Mouse (Mus musculus) layer of hippocampus, postnatal 25 days (tissue): ENCODE results near the gene Hif3a. TPM values are rescaled to one million over a fixed set of nuclear protein-coding genes. Genes with fewer than 3 reads are reported as not detected.

Source experiments
- DNase-seq, 2 experiments: peaks; one replicate each; pipeline ENCODE4 v3.0.0; 2022; ENCODE audit warnings: mixed read lengths in 2 of 2, low spot score in 1 of 2; ENCODE audit errors: extremely low spot score in 1 of 2
- total RNA-seq, 2 experiments: library from RNA; stranded (reverse); gene quantifications; 2 replicates each; pipeline ENCODE4 v1.2.3; 2021

Hif3a gene
- total RNA-seq, 2 experiments from 2014 or later = 4.1 to 9.1 TPM

- peak in 1 of 2 experiments; percentile 51 for DNase-seq
Observed at GRCm38 (mm10) chr7:17058071-17058689, 4.0 kb downstream of the Hif3a start.

GRCm38 (mm10) chr7:17056601-17057523 is 5.4 kb downstream of the Hif3a start:
- peak; percentile 33 to 44 for DNase-seq

- peak; percentile 76 to 83 for DNase-seq
Observed at GRCm38 (mm10) chr7:17056081-17056581, 6.1 kb downstream of the Hif3a start.

GRCm38 (mm10) chr7:17055287-17055946 is 6.8 kb downstream of the Hif3a start:
- no peak for DNase-seq

GRCm38 (mm10) chr7:17054325-17054989 is 7.8 kb downstream of the Hif3a start:
- no peak for DNase-seq

GRCm38 (mm10) chr7:17050933-17051594 is 11.2 kb downstream of the Hif3a start:
- DNase-seq = peak; percentile 61 to 82

- no peak for DNase-seq
Observed at GRCm38 (mm10) chr7:17050491-17050890, 11.7 kb downstream of the Hif3a start.

- DNase-seq = no peak
Observed at GRCm38 (mm10) chr7:17048431-17049190, 13.6 kb downstream of the Hif3a start.

GRCm38 (mm10) chr7:17047041-17047682 is 15.1 kb downstream of the Hif3a start:
- DNase-seq = no peak

GRCm38 (mm10) chr7:17045743-17046142 is 16.5 kb downstream of the Hif3a start:
- no peak for DNase-seq

GRCm38 (mm10) chr7:17039373-17039772 is 22.9 kb downstream of the Hif3a start:
- DNase-seq = no peak

GRCm38 (mm10) chr7:17038018-17038695 is 24.1 kb downstream of the Hif3a start:
- no peak for DNase-seq

- DNase-seq = no peak
Observed at GRCm38 (mm10) chr7:17030239-17030638, 32.0 kb downstream of the Hif3a start.

- no peak for DNase-seq
Observed at GRCm38 (mm10) chr7:17028923-17029322, 33.3 kb downstream of the Hif3a start.

GRCm38 (mm10) chr7:17027588-17028343 is 34.5 kb downstream of the Hif3a start, which contains the start of gene Ppp5c:
Ppp5c (minus strand) TSS chr7:17027924.
- peak; percentile 77 to 84 for DNase-seq

GRCm38 (mm10) chr7:17026710-17027587 is 35.3 kb downstream of the Hif3a start:
- DNase-seq = no peak
